Mouse (Mus musculus) thymus, adult 2 months (tissue): ENCODE results near the gene Ceacam20.

Experiments
- CTCF ChIP-seq: fragments of 200-500 bp; IDR thresholded peaks from 2 replicates; pipeline ENCODE4 v1.5.1; 2012; ENCODE audit warnings: mild to moderate bottlenecking, control low read depth, low read length, moderate library complexity, borderline replicate concordance; ENCODE audit not compliant: control insufficient read depth, poor library complexity, insufficient read depth; ENCODE audit errors: extremely low read depth
- POLR2A ChIP-seq: fragments of 200-500 bp; IDR thresholded peaks from 2 replicates; pipeline ENCODE4 v1.6.1; 2012; ENCODE audit warnings: mild to moderate bottlenecking, low read length, control low read depth, moderate library complexity; ENCODE audit not compliant: control insufficient read depth, poor library complexity, insufficient read depth; ENCODE audit errors: extremely low read depth

DNA sequence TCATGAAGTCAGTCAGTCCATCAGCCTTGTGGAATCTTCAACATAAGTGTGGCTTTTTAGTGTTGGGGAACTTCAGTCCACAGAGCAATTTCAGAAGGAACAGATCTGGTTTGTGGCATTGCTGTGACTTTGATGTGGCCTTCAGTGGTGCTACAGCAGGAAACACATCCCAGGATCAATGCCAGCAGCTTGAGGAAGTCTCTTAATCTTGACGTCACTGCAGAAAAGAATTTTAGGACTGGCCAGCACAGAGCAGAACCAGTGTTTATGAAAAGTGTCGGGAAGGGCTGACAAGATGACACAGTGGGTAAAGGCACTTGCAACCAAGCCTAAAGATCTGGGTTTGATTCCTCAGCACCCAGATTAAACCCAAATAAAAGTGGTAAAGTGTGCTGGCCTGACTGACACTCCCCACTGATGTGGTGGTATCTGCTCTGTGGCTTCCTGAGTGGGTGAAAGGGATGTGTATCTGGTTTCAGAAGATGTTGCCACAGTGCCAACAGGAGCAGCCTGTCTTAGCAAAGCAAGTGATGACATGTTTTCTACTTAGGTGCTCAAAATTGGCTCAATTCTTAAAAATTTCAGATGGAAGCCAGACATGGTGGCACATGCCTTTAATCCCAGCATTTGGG is 38.2 kb upstream of the Ceacam20 start:
- TF ChIP-seq POLR2A = no peak
- no peak for TF ChIP-seq CTCF
